Mouse (Mus musculus): ENCODE measurements around the gene Bcorl1.

- TF ChIP-seq CTCF (conservative IDR thresholded peaks at IDR 0.05; ENCODE audit: insufficient read depth, insufficient read length, low read depth, low read length): no peak
- no peak for TF ChIP-seq POLR2A (IDR thresholded peaks at IDR 0.05; ENCODE audit: low read depth, low read length)
These were observed 533 bp downstream of the Bcorl1 start for GRCm38 (mm10) chrX:48341621-48342161.
